Mouse (Mus musculus): ENCODE results near the gene Galnt14. TPM values are rescaled to one million over a fixed set of nuclear protein-coding genes. Genes with fewer than 3 reads are reported as not detected.
A peak's percentile ranks its signal among the peaks of the same experiment; 100 is the strongest.

Galnt14 gene
- 10 to 100 TPM; 21.5 to 29.1 (median 24.0) TPM for total RNA-seq (2022)

DNA sequence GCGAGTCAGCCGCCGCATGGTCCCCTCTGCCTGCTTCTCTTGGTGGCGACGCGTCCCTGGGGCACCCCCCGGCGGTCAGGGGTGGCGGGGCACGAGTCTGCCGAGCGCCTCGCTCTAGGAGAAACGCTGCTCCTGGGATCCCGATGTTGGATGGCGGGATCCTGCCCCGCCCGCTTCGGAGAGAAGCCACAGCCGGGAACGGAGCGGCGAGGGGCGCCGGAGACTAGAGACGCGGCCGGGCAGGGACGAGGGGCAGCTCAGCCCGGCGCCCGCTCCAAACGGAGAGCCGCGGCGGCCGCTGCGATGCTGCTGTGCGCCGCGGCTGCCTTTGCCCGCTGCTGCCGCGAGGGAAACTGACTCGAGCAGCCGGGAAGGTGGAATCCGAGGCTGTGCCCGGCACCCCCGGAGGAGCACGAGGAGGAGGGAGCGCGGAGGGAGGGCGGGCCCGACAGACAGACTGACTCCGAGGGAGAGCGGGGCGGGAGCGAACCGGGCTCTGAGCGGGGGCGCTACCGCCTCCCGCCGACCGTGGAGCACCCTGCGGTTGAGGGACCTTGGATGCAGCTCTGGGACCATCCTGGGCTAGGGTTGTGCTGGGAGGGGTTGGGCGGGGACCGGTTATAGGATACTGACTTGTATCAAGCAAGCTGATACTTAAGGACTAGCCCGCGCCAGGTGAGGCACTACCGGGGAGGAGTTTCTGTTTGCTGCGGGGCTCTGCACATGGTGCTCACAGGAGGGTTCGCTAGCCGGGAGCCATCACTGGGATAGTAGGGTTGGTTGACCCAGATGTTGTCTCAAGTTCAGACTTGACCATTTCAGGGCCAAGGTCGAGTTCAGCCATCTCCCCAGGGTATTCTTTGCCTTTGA, at the start of gene Galnt14:
TSS of gene Galnt14 (minus strand) at position 412 of the 870 bp plus-strand sequence.
- peak; percentile 52 to 61 for DNase-seq (ENCODE audit: low spot score in 2 of 2)

DNA sequence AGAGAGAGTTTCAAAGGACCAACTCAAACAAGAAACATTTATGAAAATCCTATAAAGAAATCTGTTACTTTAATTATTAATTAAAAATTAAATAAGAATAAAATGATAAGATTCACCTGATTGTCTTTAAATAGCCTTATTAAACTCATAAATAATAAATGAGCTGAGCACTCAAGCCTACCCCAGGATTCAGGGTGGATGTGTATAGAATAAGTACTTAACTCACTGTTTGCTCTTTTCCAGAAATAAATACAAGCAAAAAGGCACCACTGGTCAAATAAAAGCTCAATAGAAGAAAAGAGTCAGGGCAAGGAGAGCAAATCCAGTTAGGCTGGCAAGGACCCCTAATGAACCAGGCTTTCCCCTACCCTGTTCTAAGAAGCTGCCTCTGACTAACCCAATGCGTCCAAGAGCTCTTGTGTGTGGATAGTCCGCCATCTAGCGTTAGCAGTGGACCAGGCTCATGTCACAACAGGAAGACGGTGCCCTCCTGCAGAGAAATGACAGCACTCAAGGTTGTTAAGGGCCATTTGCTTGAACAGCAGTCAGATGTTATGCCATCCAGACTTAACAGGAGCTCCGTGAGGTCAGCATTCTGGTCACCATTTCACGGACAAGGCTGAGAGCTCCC, 33.5 kb upstream of the Galnt14 start:
- DNase-seq (ENCODE audit: low spot score in 2 of 2) = peak; percentile 62 to 88

- no peak for DNase-seq (ENCODE audit: low spot score in 2 of 2)
Observed at GRCm38 (mm10) chr17:73723885-73724682, 13.8 kb upstream of the Galnt14 start.

- no peak for DNase-seq (ENCODE audit: low spot score in 2 of 2)
Observed at GRCm38 (mm10) chr17:73719021-73719748, 8.9 kb upstream of the Galnt14 start.

GRCm38 (mm10) chr17:73716684-73717083, 6.4 kb upstream of the Galnt14 start:
- no peak for DNase-seq (ENCODE audit: low spot score in 2 of 2)

GRCm38 (mm10) chr17:73714440-73715221, 4.4 kb upstream of the Galnt14 start:
- no peak for DNase-seq (ENCODE audit: low spot score in 2 of 2)

DNA sequence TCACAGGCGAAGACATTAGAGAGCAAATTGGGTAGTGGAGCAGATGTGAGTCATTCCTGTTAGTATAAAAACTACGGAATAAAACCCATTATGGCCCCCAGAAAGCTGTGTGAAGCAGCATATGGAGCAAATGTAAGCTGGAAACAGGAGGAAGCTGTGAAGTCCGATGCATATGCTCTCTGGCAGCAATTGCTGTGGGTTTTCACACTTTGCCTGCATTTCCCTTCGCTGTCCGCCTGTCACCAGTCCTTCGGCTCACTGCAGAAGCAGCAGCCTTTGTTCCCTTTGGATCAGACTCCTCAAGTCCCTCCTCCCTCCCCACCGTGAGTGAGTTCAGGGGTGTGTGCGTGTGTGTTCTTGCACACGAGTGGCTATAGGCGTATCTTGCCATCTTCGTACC, 3.1 kb upstream of the Galnt14 start:
- DNase-seq (ENCODE audit: low spot score in 2 of 2) = peak; percentile 47 to 58

DNA sequence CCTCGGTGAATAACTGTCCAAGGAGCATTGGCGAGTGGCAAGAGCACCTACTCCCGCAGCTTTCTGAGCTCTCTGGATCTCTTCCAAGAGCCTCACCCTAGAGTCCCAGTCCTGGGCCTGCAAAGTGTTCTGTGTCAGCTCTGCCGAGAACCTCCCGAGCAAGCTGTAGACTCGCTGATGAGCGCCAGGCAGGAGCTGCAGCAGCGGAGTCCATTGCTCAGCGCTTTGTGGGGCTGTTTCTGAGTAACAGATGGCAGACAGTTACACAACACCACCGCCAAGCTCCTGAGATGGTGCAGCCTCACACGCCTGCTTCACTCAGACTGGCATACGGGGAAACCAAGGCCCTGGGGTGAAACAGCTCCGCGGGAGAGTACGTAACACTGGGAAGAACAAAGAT, 1.7 kb upstream of the Galnt14 start:
- DNase-seq (ENCODE audit: low spot score in 2 of 2) = peak; percentile 82 to 83

GRCm38 (mm10) chr17:73709131-73710041, 867 bp downstream of the Galnt14 start:
- DNase-seq (ENCODE audit: low spot score in 2 of 2) = peak; percentile 38 to 43

DNA sequence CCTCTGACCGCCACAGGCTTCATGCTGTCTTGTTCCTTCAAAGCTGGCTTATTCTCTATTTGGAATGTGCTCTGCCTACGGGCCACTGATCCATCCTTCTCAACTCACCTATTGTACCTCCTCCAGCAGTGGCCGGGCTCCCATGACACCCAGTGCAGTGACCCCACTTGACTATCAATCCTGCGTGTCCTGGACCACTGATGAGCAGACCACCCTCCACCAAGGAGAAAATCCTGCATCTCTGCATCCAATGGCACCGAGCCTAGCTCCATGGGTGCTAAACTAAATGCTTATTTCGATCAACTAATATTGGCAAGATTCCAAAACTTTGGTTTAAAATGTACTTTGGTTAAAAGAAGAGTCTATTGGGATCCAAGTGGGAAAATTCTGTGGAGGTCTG, 1.8 kb downstream of the Galnt14 start:
- no peak for DNase-seq (ENCODE audit: low spot score in 2 of 2)

- DNase-seq (ENCODE audit: low spot score in 2 of 2) = no peak
Observed at GRCm38 (mm10) chr17:73703571-73703970, 6.7 kb downstream of the Galnt14 start.

GRCm38 (mm10) chr17:73701016-73701415, 9.2 kb downstream of the Galnt14 start:
- DNase-seq (ENCODE audit: low spot score in 2 of 2) = no peak

DNA sequence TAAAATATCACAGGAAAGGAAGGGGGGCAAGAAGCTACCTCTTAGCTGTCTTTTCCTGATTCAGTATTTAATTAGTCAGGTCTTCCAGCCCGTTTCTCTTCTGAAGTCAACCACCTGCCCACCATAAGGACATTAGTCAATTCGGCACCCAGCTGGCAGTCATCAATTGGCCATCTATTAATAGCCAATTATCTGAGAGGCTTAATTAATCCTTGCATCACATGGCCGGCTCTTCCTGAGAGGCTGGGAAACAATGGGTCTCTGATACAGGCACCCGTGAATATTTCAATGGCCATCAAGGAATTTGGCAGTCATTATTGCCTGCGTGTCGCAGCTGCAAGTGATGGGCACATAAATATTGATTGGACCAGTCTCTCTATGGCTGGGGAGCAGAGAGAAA, 10.4 kb downstream of the Galnt14 start:
- DNase-seq (ENCODE audit: low spot score in 2 of 2) = no peak

DNA sequence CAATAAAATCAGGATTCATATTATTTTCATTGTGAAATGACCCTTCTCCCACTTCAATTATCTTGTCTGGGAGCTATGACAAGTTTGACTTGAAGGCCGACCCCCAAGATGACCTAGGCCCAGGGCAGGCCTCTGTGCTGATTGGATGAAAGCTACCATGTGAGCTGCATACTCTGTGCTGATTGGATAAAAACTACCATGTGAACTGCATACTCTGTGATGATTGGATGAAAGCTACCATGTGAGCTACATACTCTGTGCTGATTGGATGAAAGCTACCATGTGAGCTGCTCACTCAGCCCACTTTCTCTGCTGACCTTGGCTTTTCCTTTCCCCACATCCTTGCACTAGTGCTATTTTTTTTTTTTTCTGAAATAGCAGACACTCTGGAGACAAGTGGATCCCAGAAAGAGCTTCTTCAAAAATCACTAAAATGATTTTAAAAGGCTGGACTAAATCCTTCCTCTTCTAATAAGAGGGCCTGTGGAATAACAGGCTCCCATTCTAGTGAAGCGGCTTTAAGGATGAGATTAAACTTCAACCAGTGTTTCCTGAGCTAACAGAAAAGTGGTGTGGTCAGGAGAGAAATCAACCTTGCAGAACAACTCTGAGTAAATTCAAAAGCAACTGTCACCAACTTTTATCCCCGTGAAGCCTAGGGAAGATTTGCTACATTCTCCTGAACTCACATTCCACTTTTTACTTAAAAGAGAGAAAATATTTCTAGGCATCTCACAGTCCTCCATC, 15.9 kb downstream of the Galnt14 start:
- DNase-seq (ENCODE audit: low spot score in 2 of 2) = no peak

DNA sequence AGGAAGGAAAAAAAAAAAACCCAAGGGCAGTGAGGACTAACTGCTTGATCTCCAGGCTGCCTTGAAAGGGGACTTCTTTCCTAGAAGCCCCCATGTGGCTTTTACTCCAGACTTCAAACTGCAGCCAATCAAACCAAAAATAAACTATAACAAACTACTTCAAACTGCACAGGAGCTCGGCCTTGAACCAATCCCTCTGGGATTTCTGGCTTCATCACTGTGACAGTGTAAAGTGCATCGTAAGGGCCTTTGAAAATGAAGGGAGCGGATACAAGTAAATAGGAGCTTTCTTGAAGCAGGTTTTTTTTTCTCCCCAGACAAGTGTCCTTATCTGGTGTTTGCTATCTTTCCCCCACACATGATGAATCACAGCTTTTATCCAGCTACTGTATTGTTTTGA, 22.0 kb downstream of the Galnt14 start:
- DNase-seq (ENCODE audit: low spot score in 2 of 2) = no peak

DNA sequence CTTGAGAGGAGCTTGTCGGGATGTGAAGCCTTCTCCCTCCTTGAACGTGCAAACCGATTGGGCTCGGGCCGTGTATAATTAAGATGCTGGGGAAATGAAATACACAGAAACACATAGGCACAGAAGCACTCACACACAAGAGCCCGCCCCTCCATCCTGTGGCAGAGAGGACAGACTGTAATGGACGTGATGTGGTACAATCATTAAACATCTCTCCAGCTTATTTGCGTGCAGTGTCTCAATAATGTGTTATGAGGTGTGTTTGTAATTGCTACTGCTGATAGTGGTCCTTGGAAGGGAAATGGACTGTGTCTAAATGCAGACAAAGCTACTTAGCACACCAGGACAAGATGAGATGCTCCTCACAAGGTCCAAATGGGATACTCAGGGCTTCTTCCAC, 24.0 kb downstream of the Galnt14 start:
- no peak for DNase-seq (ENCODE audit: low spot score in 2 of 2)

DNA sequence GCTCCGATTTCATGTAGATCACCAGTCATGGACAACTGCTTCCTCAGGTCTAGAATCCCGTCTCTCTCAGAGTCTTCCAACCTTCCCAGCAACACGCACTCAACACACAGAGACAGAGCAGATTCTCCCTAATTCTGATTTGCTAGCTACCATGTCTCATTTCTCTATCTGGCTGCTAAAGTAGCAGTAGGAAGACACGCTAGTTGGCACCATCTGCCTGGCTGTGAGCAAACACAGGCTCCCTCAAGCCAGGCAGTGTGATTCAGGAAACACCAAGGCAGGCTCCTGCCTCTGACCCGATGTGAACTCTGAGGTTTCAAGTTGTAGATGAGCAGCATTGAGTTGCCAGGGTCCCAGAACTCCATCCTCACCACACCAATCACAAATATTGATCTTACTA, 25.5 kb downstream of the Galnt14 start:
- peak; percentile 17 to 25 for DNase-seq (ENCODE audit: low spot score in 2 of 2)

DNA sequence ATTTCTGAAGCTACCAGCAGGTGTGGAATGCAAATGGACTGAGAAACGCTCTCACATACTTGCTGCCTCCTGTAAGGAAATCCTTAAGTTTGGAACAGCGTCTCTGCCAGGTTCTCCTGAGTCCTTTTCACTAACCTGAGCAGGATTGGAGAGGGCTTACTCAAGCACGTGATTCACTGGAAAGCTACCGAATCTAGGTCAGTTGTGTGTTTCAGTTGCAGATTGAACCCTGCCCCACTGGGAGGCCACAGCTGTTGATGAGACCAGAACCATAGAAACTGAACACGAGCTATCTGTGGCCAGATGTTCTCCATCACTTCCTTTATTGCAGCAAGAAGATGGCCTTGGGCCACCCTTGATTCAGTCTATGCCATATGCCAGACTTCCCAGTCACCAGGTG, 38.3 kb downstream of the Galnt14 start:
- DNase-seq (ENCODE audit: low spot score in 2 of 2) = no peak

- DNase-seq (ENCODE audit: low spot score in 2 of 2) = no peak
Observed at GRCm38 (mm10) chr17:73670048-73670447, 40.2 kb downstream of the Galnt14 start.

All from layer of hippocampus, adult 8-10 months (tissue).